In the genomic region with DNA sequence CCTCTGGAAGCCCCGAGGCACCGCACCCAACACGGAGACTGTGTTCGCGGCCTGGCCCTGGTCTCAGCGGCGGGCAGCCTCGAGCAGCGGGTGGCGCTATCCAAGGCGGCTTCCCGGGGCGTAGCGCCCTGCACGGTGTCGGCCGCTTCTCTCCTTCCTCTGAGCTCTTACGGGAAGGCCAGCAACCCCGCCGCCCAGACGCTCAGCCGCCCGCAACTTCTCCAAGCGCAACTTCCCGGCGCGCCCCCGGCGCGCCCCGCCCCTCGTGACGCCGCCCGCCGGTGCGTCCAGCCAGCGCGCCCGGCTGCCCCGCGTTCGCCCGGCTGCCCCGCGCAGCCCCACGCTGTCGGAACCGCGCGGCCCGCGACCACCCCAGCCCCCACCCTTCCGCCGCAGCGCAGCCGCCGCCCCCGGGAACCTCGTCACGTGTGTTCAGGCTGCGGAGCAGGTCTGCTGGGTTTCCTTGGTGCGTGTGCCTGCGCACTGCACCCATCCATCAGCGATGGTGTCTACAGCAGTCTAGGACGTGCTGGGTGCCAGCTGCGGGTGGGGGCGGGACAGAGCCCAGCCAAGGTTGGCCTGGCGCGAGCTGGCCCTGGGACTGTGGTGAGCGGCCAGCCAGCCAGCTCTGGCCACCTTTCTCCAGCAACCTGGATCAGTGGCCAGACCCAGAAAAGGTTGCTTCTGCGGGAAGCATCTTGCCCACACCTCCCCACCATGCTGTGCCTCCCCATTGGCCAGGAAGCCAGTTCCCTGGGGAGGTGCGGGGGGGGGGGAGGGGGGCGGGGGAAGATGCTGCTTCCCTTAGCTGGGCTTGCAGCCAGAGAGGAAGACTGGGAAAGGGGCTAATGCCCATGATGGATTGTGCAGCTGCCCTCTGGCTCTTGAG, we compare ENCODE assay signal across 8 mouse cellular contexts. TPM values are rescaled to one million over a fixed set of nuclear protein-coding genes. Genes with fewer than 3 reads are reported as not detected.
DNase-seq lines count a peak whose midpoint lies in the region; ATAC-seq and TF ChIP-seq lines count a peak whose summit lies in the region.

Gene Ppp1r3d, minus strand, starts transcription at position 212 of the 889 bp plus-strand sequence.
Gene Fam217b, plus strand, starts transcription at position 264 of the 889 bp plus-strand sequence.

- H3K27me3 ChIP-seq in ES-Bruce4 (ENCODE audit: control insufficient read depth, insufficient read depth, low read length, poor library complexity, severe bottlenecking): peaks cover 1% of the 10 kb centered on the region
- peaks cover 13% of the 10 kb centered on the region for H3K27me3 ChIP-seq in embryonic facial prominence, embryonic 15.5 days
- H3K27me3 ChIP-seq in heart, embryonic 12.5 days (replicated peaks): peaks cover 9% of the 10 kb centered on the region; the same call in 1 of the 2 replicates
- peaks cover 15% of the 10 kb centered on the region for H3K27me3 ChIP-seq in kidney, embryonic 15.5 days
- peaks cover 7% of the 10 kb centered on the region; the same call in 1 of the 2 replicates for H3K27me3 ChIP-seq in liver, adult 2 months (ENCODE audit: control insufficient read depth, insufficient read depth, low read length)
- 0 out of 2 replicates have a peak, but pooled peaks cover 5% of the 10 kb centered on the region for H3K27me3 ChIP-seq in midbrain, embryonic 15.5 days (replicated peaks)

- peak within 1 kb of the TSS; percentile 100 for H3K4me2 ChIP-seq in embryonic facial prominence, embryonic 15.5 days (replicated peaks)
- H3K4me2 ChIP-seq in heart, embryonic 12.5 days: peak within 1 kb of the TSS; percentile 99
- H3K4me2 ChIP-seq in kidney, embryonic 15.5 days: peak within 1 kb of the TSS; percentile 98
- peak within 1 kb of the TSS; percentile 98 for H3K4me2 ChIP-seq in midbrain, embryonic 15.5 days

- no peaks in the 10 kb centered on the region for H3K79me2 ChIP-seq in liver, adult 2 months (ENCODE audit: control insufficient read depth, insufficient read depth, low read length)

- H3K9me3 ChIP-seq in ES-Bruce4 (replicated peaks; ENCODE audit: control insufficient read depth, insufficient read depth, low read length, poor library complexity, severe bottlenecking): no peaks in the 10 kb centered on the region
- no peaks in the 10 kb centered on the region for H3K9me3 ChIP-seq in embryonic facial prominence, embryonic 15.5 days (replicated peaks)
- H3K9me3 ChIP-seq in heart, embryonic 12.5 days (replicated peaks): no peaks in the 10 kb centered on the region; the same call in 1 of the 2 replicates
- no peaks in the 10 kb centered on the region for H3K9me3 ChIP-seq in kidney, embryonic 15.5 days (replicated peaks)
- no peaks in the 10 kb centered on the region for H3K9me3 ChIP-seq in midbrain, embryonic 15.5 days

- DNase-seq in liver, adult 2 months (ENCODE audit: extremely low read depth, low read depth, low spot score): peak; percentile 3
- peak; percentile 19 for DNase-seq in testis, postnatal 14 days (ENCODE audit: low spot score)

- H3K9ac ChIP-seq in ES-Bruce4 (ENCODE audit: low read depth, poor library complexity, severe bottlenecking): peak within 1 kb of the TSS; percentile 49
- peak within 1 kb of the TSS; percentile 43 for H3K9ac ChIP-seq in embryonic facial prominence, embryonic 15.5 days
- peak within 1 kb of the TSS; percentile 82 for H3K9ac ChIP-seq in heart, embryonic 12.5 days
- H3K9ac ChIP-seq in kidney, embryonic 15.5 days: peak within 1 kb of the TSS; percentile 58
- peak within 1 kb of the TSS; percentile 64 for H3K9ac ChIP-seq in liver, adult 2 months (ENCODE audit: low read depth, low read length)
- peak within 1 kb of the TSS; percentile 61 for H3K9ac ChIP-seq in midbrain, embryonic 15.5 days

- TF ChIP-seq EP300 in ES-Bruce4 (IDR thresholded peaks at IDR 0.05; ENCODE audit: insufficient read depth, low read depth, low read length): no peak

- H3K4me3 ChIP-seq in ES-Bruce4 (ENCODE audit: low read depth, low read length): peak within 1 kb of the TSS; percentile 73
- H3K4me3 ChIP-seq in bone marrow macrophage, adult 2 months (ENCODE audit: insufficient read depth, low read length): peak within 1 kb of the TSS; percentile 65
- H3K4me3 ChIP-seq in embryonic facial prominence, embryonic 15.5 days (replicated peaks): peak within 1 kb of the TSS; percentile 63
- peak within 1 kb of the TSS; percentile 64 for H3K4me3 ChIP-seq in heart, embryonic 12.5 days
- peak within 1 kb of the TSS; percentile 76 for H3K4me3 ChIP-seq in kidney, embryonic 15.5 days (replicated peaks)
- H3K4me3 ChIP-seq in liver, adult 2 months (ENCODE audit: insufficient read depth, low read depth, low read length): peak within 1 kb of the TSS; percentile 66
- peak within 1 kb of the TSS; percentile 58 for H3K4me3 ChIP-seq in midbrain, embryonic 15.5 days

- no peak for TF ChIP-seq CTCF in ES-Bruce4 (IDR thresholded peaks at IDR 0.05; ENCODE audit: low read depth, low read length)
- no peak for TF ChIP-seq CTCF in bone marrow macrophage, adult 2 months (IDR thresholded peaks at IDR 0.05; ENCODE audit: low read depth, low read length)
- no peak for TF ChIP-seq CTCF in liver, adult 2 months (IDR thresholded peaks at IDR 0.05; ENCODE audit: low read depth, low read length)

- H3K36me3 ChIP-seq in ES-Bruce4 (ENCODE audit: control insufficient read depth, insufficient read depth, low read length, poor library complexity, severe bottlenecking): no peaks in the 10 kb centered on the region
- H3K36me3 ChIP-seq in embryonic facial prominence, embryonic 15.5 days: no peaks in the 10 kb centered on the region
- peaks cover 20% of the 10 kb centered on the region for H3K36me3 ChIP-seq in heart, embryonic 12.5 days
- H3K36me3 ChIP-seq in kidney, embryonic 15.5 days: peaks cover 11% of the 10 kb centered on the region
- no peaks in the 10 kb centered on the region for H3K36me3 ChIP-seq in liver, adult 2 months (ENCODE audit: control insufficient read depth, insufficient read depth, low read length)
- H3K36me3 ChIP-seq in midbrain, embryonic 15.5 days (replicated peaks): no peaks in the 10 kb centered on the region

- ATAC-seq in embryonic facial prominence, embryonic 15.5 days (ENCODE audit: insufficient number of reproducible peaks, low FRiP score, low TSS enrichment, low read depth): peak; percentile 76
- peak; percentile 66 for ATAC-seq in heart, embryonic 12.5 days (ENCODE audit: insufficient number of reproducible peaks, low FRiP score)
- ATAC-seq in kidney, embryonic 15.5 days (replicated peaks; ENCODE audit: low FRiP score): peak; percentile 88
- ATAC-seq in midbrain, embryonic 15.5 days (replicated peaks): peak; percentile 90

- TF ChIP-seq POLR2A in ES-Bruce4 (IDR thresholded peaks at IDR 0.05; ENCODE audit: insufficient read depth, low read length): no peak
- no peak for TF ChIP-seq POLR2A in bone marrow macrophage, adult 2 months (IDR thresholded peaks at IDR 0.05; ENCODE audit: borderline replicate concordance, low read depth, low read length)
- no peak for TF ChIP-seq POLR2A in liver, adult 2 months (IDR thresholded peaks at IDR 0.05; ENCODE audit: extremely low read depth, insufficient read depth, low read length)

- H3K4me1 ChIP-seq in ES-Bruce4 (ENCODE audit: control insufficient read depth, insufficient read depth, low read length): no peaks in the 10 kb centered on the region
- H3K4me1 ChIP-seq in bone marrow macrophage, adult 2 months (ENCODE audit: control insufficient read depth, insufficient read depth, low read length): no peaks in the 10 kb centered on the region
- peaks cover 22% of the 10 kb centered on the region for H3K4me1 ChIP-seq in embryonic facial prominence, embryonic 15.5 days
- H3K4me1 ChIP-seq in heart, embryonic 12.5 days (replicated peaks): peaks cover 53% of the 10 kb centered on the region
- peaks cover 37% of the 10 kb centered on the region for H3K4me1 ChIP-seq in kidney, embryonic 15.5 days
- no peaks in the 10 kb centered on the region; the same call in 1 of the 2 replicates for H3K4me1 ChIP-seq in liver, adult 2 months (ENCODE audit: control insufficient read depth, insufficient read depth, low read length)
- peaks cover 21% of the 10 kb centered on the region for H3K4me1 ChIP-seq in midbrain, embryonic 15.5 days

- H3K27ac ChIP-seq in ES-Bruce4 (ENCODE audit: insufficient read depth, low read length): no peak within 1 kb of the TSS
- H3K27ac ChIP-seq in bone marrow macrophage, adult 2 months (ENCODE audit: insufficient read depth, low read depth, low read length): no peak within 1 kb of the TSS
- 0 out of 2 replicates have a peak within 1 kb of the TSS, but pooled peaks have one; percentile 12 for H3K27ac ChIP-seq in embryonic facial prominence, embryonic 15.5 days (replicated peaks)
- H3K27ac ChIP-seq in heart, embryonic 12.5 days (ENCODE audit: poor library complexity, severe bottlenecking): peak within 1 kb of the TSS; percentile 90
- H3K27ac ChIP-seq in kidney, embryonic 15.5 days: peak within 1 kb of the TSS; percentile 70
- H3K27ac ChIP-seq in liver, adult 2 months (replicated peaks; ENCODE audit: insufficient read depth, low read depth, low read length): no peak within 1 kb of the TSS
- H3K27ac ChIP-seq in midbrain, embryonic 15.5 days: peak within 1 kb of the TSS; percentile 80

- under 1% methylated on average over 70 of the region's 74 CpGs for WGBS in embryonic facial prominence, embryonic 15.5 days
- 2% methylated on average over 65 of the region's 74 CpGs for WGBS in heart, embryonic 12.5 days
- WGBS in kidney, embryonic 15.5 days: under 1% methylated on average over 70 of the region's 74 CpGs
- 1% methylated on average over 72 of the region's 74 CpGs for WGBS in liver, adult 2 months
- WGBS in midbrain, embryonic 15.5 days: under 1% methylated on average over 57 of the region's 74 CpGs

RNA-seq across cellular contexts. Expression of gene Ppp1r3d, which starts in this region (rescaled TPM):
- 0.27 and 0.73 TPM in 2 replicates for polyA plus RNA-seq in ES-Bruce4 (2011; ENCODE audit: insufficient read depth, insufficient read length, low read depth, missing spikeins)
- polyA plus RNA-seq in bone marrow macrophage, adult 2 months (2012; ENCODE audit: insufficient read depth, insufficient read length, missing spikeins): 1.9 and 2.2 TPM in 2 replicates
- 4.1 and 4.7 TPM in 2 replicates for polyA plus RNA-seq in embryonic facial prominence, embryonic 15.5 days (2015; fragmentation: Nextera tagmentation; extraction: Ambion mirVana)
- polyA plus RNA-seq in heart, embryonic 12.5 days (2016; fragmentation: Nextera tagmentation; extraction: Ambion mirVana): 23.1 and 24.3 TPM in 2 replicates
- polyA plus RNA-seq in kidney, embryonic 15.5 days (2015; fragmentation: Nextera tagmentation; extraction: Ambion mirVana): 2.4 and 2.9 TPM in 2 replicates
- 0.18 and 0.20 TPM in 2 replicates for total RNA-seq in liver, adult 2 months (2014; rRNA removed)
- 0.16 and 0.21 TPM in 2 replicates for polyA plus RNA-seq in liver, adult 2 months (2012; rRNA removed)
- 2.9 and 3.4 TPM in 2 replicates for polyA plus RNA-seq in midbrain, embryonic 15.5 days (2015; fragmentation: Nextera tagmentation; extraction: Ambion mirVana)

RNA-seq across cellular contexts. Expression of gene Fam217b, which starts in this region (rescaled TPM):
- polyA plus RNA-seq in ES-Bruce4 (2011; ENCODE audit: insufficient read depth, insufficient read length, low read depth, missing spikeins): 2.5 and 2.9 TPM in 2 replicates
- 4.8 and 5.1 TPM in 2 replicates for polyA plus RNA-seq in bone marrow macrophage, adult 2 months (2012; ENCODE audit: insufficient read depth, insufficient read length, missing spikeins)
- 3.0 and 3.8 TPM in 2 replicates for polyA plus RNA-seq in embryonic facial prominence, embryonic 15.5 days (2015; fragmentation: Nextera tagmentation; extraction: Ambion mirVana)
- 6.8 and 6.9 TPM in 2 replicates for polyA plus RNA-seq in heart, embryonic 12.5 days (2016; fragmentation: Nextera tagmentation; extraction: Ambion mirVana)
- polyA plus RNA-seq in kidney, embryonic 15.5 days (2015; fragmentation: Nextera tagmentation; extraction: Ambion mirVana): 4.1 and 5.5 TPM in 2 replicates
- 0.18 and 0.47 TPM in 2 replicates for total RNA-seq in liver, adult 2 months (2014; rRNA removed)
- polyA plus RNA-seq in liver, adult 2 months (2012; rRNA removed): 0.15 and 0.16 TPM in 2 replicates
- polyA plus RNA-seq in midbrain, embryonic 15.5 days (2015; fragmentation: Nextera tagmentation; extraction: Ambion mirVana): 14.2 and 17.2 TPM in 2 replicates

Comparison
In these comparisons a context has a peak if more than half of its experiments do, and no peak if none do; other contexts are left out.
1. Peak in DNase-seq, H3K4me3 ChIP-seq and H3K9ac ChIP-seq in liver, adult 2 months; RNA of the genes that start here not detected or under 1 TPM.
2. H3K27ac ChIP-seq: peak in embryonic facial prominence, embryonic 15.5 days (single experiment), heart, embryonic 12.5 days (single experiment), kidney, embryonic 15.5 days (single experiment) and midbrain, embryonic 15.5 days (single experiment); none in ES-Bruce4 (single experiment), bone marrow macrophage, adult 2 months (single experiment) and liver, adult 2 months (single experiment).
3. Peak in every context shown above with its lines, with median percentiles within 50 percentile points of each other: H3K4me3 ChIP-seq, H3K9ac ChIP-seq, ATAC-seq and H3K4me2 ChIP-seq.